Mouse (Mus musculus) heart, adult 11 months (tissue): ENCODE data around the gene Taf6l.

ENCODE experiments used
- DNase-seq: peaks from one replicate; pipeline ENCODE4 v3.0.0; 2022

Gene Taf6l

GRCm38 (mm10) chr19:8789171-8789570 is 3.0 kb upstream of the Taf6l start:
- DNase-seq: no peak

- DNase-seq: no peak
These were observed 2.3 kb upstream of the Taf6l start for GRCm38 (mm10) chr19:8788521-8788920.

GRCm38 (mm10) chr19:8774951-8775421 is 11.2 kb downstream of the Taf6l start:
- DNase-seq: no peak

- DNase-seq: peak; percentile 99
These were observed 12.0 kb downstream of the Taf6l start, which contains the start of gene Tmem179b for GRCm38 (mm10) chr19:8774086-8774835. Tmem179b (minus strand) TSS chr19:8774467.

GRCm38 (mm10) chr19:8773409-8773808 is 12.8 kb downstream of the Taf6l start:
- DNase-seq: peak; percentile 89

- DNase-seq: no peak
These were observed 13.2 kb downstream of the Taf6l start for GRCm38 (mm10) chr19:8772996-8773395.

DNA sequence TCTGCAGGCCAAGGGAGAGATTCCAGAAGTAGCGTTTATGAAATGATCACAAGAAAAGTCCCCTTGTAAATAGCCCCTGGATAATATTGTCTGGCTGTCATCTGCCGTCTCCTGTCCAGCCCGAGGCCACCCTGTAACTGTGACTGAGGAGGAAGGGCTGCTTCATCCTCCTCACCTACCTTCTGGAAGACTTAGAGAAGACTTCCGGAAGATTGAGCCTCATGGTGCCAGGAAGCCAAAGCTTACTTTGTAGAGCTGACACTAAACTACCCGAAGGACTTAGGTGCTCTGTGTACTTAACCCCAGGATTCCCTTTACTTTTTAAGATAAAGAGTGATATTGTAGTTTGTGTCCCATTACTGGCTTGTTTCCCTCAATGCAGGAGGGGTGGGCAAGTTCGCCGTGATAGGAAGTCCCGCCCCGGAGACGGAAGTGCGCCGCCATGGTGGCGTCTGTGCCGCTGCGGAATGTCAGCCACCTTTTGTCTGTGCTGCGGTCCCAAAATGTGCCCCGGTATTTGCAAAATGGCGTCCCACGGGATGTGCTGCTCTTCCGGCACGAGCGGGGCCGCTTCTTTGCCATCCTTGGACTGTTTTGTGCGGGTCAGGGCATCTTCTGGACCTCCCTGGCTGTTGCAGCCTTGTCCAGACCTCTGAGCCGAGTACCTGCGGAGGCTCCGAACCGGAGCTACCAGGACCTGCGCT is 15.5 kb downstream of the Taf6l start, which contains the start of gene Tmem223:
Tmem223 (plus strand) TSS at position 430 of the 704 bp plus-strand sequence.
- peak; percentile 98 for DNase-seq

GRCm38 (mm10) chr19:8765562-8765961 is 20.7 kb downstream of the Taf6l start:
- DNase-seq: peak; percentile 90

DNA sequence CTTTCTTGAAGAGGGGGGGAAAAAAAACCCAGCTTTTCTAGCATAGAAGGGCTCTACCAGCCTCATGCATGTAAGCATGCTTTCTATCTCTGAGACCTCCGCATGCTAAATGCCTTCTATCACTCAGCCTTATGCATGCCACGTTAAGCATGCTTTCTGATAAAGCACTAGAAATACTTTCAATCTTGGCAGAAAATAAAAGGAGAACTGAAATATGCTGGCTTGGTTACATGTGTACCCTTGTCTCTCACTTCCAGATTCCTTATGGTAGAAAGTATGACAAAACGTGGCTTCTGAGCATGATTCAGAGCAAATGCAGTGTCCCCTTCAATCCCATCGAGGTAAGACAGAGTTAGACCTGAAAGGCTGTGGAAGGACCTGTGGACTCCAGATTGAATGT is 22.9 kb downstream of the Taf6l start:
- DNase-seq: peak; percentile 57

DNA sequence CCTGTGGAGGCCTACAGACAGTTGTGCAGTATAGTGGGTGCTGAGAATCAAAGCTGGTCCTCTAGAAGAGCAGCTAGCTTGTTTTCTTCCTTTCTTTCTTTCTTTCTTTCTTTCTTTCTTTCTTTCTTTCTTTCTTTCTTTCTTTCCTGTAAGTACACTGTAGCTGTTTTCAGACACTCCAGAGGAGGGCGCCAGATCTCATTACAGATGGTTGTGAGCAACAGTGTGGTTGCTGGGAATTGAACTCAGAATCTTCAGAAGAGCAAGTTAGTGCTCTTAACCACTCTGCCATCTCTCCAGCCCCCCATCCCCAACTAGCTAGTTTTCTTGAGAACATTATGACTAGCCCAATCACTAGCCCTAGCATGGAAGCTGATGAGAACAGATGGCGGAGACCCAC is 25.5 kb downstream of the Taf6l start:
- peak; percentile 83 for DNase-seq

- peak; percentile 57 for DNase-seq
These were observed 27.3 kb downstream of the Taf6l start for GRCm38 (mm10) chr19:8758899-8759298.

GRCm38 (mm10) chr19:8757471-8757998 is 28.7 kb downstream of the Taf6l start:
- no peak for DNase-seq

DNA sequence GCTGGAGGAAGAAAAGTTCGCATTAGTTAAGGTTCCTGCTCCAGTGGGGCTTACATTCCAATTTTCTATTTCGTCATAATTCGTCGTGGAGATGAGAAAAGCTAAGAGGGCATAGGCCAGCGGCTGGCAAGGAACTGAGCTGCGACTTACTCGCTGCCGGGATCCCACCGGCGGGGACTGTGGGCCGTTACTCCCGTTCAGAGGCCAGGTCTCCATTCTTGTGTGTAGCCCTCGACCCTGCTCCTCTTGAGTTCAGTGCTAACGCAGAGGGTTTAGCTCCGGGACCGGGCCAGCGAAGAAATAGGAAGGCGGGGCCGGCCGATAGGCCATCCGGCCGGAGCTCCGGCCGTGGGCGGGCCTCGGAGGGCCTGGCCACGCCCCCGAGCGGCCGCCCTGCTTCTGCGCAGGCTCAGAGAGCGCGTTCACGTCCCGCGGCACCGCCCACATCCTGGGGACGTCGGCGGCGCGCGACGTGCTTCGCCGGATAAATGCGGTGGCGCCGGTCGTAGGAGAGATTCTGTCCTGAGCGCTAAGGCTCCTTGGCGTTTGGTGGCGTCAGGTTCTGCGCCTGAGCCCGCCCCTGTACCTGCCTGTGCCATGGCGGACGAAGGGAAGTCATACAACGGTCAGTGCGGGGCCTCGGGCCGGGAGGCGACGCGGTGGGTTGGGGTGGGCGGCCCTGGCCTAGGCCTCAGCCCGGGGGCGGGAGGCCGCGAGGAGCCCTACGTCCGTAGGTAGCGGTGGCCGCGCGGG is 29.4 kb downstream of the Taf6l start, which contains the start of gene Nxf1:
Nxf1 (plus strand) TSS at position 439 of the 753 bp plus-strand sequence.
- DNase-seq: peak; percentile 99

GRCm38 (mm10) chr19:8755652-8756051 is 30.6 kb downstream of the Taf6l start:
- DNase-seq: peak; percentile 83

DNA sequence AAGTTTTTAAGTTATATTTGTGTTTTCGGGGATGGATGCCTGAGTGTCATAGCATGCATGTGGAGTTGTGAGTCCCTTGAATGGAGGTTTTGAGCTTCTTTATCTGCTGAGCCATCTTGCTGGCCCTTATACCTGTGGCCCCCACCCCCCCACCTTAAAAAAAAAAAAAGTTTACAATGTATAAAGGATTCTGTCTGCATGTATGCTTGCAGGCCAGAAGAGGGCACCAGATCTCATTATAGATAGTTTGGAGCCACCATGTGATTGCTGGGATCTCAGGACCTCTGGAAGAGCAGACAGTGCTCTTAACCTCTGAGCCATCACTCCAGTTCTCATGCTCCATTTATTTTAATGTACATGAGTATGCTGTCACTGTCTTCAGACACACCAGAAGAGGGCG is 38.8 kb downstream of the Taf6l start:
- DNase-seq: peak; percentile 79

GRCm38 (mm10) chr19:8745382-8745781 is 40.8 kb downstream of the Taf6l start:
- DNase-seq: no peak

DNA sequence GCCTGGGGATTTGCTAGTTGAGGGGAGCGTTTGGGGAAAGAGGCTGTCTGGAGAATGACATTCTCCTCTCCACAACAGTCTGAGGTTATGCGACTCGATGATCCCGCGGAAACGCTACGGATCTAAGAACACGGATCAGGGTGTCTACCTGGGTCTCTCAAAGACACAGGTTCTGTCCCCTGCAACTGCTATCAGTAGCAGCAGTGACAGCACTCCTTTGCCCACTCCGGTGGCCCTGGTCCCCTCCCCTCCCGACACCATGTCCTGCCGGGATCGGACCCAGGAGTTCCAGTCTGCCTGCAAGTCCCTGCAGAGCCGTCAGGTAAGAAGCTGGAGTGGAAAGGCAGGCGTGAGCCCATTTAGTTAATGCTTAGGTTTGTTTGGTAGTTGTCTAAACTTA is 44.0 kb downstream of the Taf6l start:
- peak; percentile 94 for DNase-seq

GRCm38 (mm10) chr19:8741243-8741869 is 44.9 kb downstream of the Taf6l start, which contains the start of gene Stx5a:
Stx5a (plus strand) TSS chr19:8741413.
- peak; percentile 100 for DNase-seq

DNA sequence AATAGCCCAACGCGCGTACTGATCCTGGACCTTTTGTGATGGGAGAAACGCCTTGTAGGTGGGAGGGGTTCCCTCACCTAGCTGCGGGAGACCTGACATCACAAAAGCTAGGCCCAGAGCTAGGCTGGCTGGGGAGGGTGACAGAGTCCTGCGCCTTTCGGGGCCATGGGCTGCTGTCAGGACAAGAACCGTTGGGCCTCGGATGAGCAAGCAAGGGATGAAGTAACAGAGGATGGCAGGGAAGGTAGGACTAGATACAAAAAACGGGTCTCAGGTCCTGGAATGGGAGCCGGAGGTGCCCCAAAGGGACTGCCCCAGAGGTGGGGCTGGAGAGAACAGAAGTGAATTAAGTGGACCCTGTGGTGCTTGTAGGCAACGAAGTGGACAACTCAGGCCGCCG is 45.6 kb downstream of the Taf6l start, which contains the start of gene 1700092M07Rik:
1700092M07Rik (plus strand) TSS at position 116 of the 400 bp plus-strand sequence.
- DNase-seq: peak; percentile 92

GRCm38 (mm10) chr19:8739646-8740045 is 46.6 kb downstream of the Taf6l start:
- DNase-seq: peak; percentile 82

GRCm38 (mm10) chr19:8738911-8739310 is 47.3 kb downstream of the Taf6l start:
- DNase-seq: peak; percentile 70

- no peak for DNase-seq
These were observed 50.1 kb downstream of the Taf6l start for GRCm38 (mm10) chr19:8736160-8736467.
